Mouse (Mus musculus): ENCODE results near the gene Ddb2. TPM values are rescaled to one million over a fixed set of nuclear protein-coding genes. Genes with fewer than 3 reads are reported as not detected.

The Ddb2 gene
- polyA plus RNA-seq, 1 experiment: 1.2 TPM

DNA sequence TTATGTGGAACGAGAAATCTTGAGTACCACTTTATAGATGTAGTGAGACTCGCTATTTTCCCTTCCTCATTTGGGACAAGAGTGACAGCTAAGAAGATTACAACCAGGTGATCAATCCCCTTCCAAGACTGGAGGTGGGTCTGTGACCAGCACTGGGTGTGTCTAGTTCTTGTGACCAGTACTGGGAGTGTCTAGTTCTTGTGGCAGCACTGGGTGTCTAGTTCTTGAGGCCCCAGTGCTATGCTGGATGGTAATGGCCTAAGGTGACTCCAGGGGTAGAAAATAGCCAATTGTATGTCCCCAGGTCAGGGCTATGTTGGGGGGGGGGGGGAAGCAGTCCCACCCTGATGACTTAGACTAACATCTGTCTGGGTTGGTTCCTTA lies 42.6 kb upstream of the Ddb2 start:
- H3ac ChIP-seq (ENCODE audit: control insufficient read depth, insufficient read length, low read depth): no peak overlapping the region
- no peak overlapping the region for H3K4me3 ChIP-seq (ENCODE audit: insufficient read depth, poor library complexity, severe bottlenecking)
- no peaks in the 10 kb centered on the region for H3K79me3 ChIP-seq (ENCODE audit: low read depth)
- no peaks in the 10 kb centered on the region for H3K79me2 ChIP-seq (ENCODE audit: control insufficient read depth, insufficient read depth)
- H3K27me3 ChIP-seq (ENCODE audit: control insufficient read depth, insufficient read depth, insufficient read length): no peaks in the 10 kb centered on the region
- no peak for TF ChIP-seq CEBPB (IDR thresholded peaks at IDR 0.05; ENCODE audit: low read depth)
- TF ChIP-seq USF1 (IDR thresholded peaks at IDR 0.05; ENCODE audit: low read depth): no peak
- no peak for TF ChIP-seq MYOG (IDR thresholded peaks at IDR 0.05; ENCODE audit: control insufficient read depth, extremely low read depth, insufficient read length)
- TF ChIP-seq CTCF (IDR thresholded peaks at IDR 0.05; ENCODE audit: control insufficient read depth, insufficient read depth, insufficient read length): no peak
- no peak for TF ChIP-seq MAX (IDR thresholded peaks at IDR 0.05)
- TF ChIP-seq MYOD1 (IDR thresholded peaks at IDR 0.05; ENCODE audit: control insufficient read depth, insufficient read length, low read depth): no peak
- TF ChIP-seq FOSL1 (IDR thresholded peaks at IDR 0.05; ENCODE audit: insufficient read depth, low read length, poor library complexity, severe bottlenecking): no peak
- peaks cover 28% of the 10 kb centered on the region for H3K36me3 ChIP-seq (ENCODE audit: control insufficient read depth, insufficient read depth)

DNA sequence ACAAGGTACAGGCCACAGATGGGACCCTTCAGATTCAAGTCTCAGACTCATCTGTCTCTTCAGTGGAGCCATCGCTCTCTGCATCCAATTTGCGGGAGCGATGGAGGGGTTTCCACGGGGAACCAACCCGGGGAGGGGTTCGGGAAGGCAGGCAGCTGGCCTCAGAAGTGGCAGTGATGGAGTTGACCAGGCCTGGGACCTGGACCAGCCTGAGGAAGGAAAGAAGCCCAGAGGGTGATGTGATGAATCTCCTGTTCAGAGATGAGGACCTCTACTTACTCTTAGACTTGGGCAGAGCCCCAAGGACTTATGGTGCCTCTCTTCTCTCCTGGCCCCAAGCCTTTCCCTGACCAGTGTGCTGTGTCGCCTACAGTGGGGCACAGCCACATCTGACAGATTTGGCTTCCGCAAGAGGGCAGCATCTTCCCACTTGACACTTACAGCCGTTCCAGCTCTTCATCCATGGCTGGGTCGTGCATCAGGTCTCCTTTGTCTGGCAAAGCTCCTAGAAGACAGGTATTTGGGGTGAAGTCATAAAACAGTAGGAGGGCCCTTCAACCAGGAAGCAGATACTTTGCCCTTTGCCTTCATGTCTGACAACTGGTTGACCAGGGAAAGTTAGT lies 42.1 kb upstream of the Ddb2 start:
- H3K36me3 ChIP-seq (ENCODE audit: control insufficient read depth, insufficient read depth): peaks cover 33% of the 10 kb centered on the region
- TF ChIP-seq MYOD1 (IDR thresholded peaks at IDR 0.05; ENCODE audit: control insufficient read depth, insufficient read length, low read depth) (no peak), MYOG (IDR thresholded peaks at IDR 0.05; ENCODE audit: control insufficient read depth, extremely low read depth, insufficient read length) (no peak), CTCF (IDR thresholded peaks at IDR 0.05; ENCODE audit: control insufficient read depth, insufficient read depth, insufficient read length) (peak; percentile 78), MAX (IDR thresholded peaks at IDR 0.05) (no peak)
- no peaks in the 10 kb centered on the region for H3K79me3 ChIP-seq (ENCODE audit: low read depth)
- H3K4me3 ChIP-seq (ENCODE audit: insufficient read depth, poor library complexity, severe bottlenecking): no peak overlapping the region
- no peaks in the 10 kb centered on the region for H3K79me2 ChIP-seq (ENCODE audit: control insufficient read depth, insufficient read depth)
- no peaks in the 10 kb centered on the region for H3K27me3 ChIP-seq (ENCODE audit: control insufficient read depth, insufficient read depth, insufficient read length)
- H3ac ChIP-seq (ENCODE audit: control insufficient read depth, insufficient read length, low read depth): no peak overlapping the region

DNA sequence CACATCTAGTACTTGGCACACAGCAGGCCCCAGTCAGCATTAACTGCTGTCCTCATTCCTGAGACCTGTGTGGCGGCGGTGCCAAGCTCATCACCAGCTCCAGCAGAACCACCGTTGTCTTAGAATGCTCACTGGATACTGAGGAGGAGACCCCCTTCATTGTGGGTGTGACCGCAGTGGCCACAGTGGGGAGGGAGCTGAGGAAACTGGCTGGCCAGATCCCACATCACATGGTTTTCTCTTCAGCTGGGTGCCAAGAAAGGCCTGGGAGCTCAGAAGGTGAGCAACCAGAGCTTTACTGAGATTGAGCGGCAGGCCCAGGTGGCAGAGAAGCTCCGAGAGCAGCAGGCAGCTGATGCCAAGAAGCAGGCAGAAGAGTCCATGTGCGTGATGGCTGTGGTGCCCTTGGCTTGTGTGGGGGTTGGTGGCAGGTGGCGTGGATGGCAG lies 32.9 kb upstream of the Ddb2 start:
- peaks cover 80% of the 10 kb centered on the region for H3K36me3 ChIP-seq (ENCODE audit: control insufficient read depth, insufficient read depth)
- no peak overlapping the region for H3ac ChIP-seq (ENCODE audit: control insufficient read depth, insufficient read length, low read depth)
- peaks cover 17% of the 10 kb centered on the region for H3K79me3 ChIP-seq (ENCODE audit: low read depth)
- no peaks in the 10 kb centered on the region for H3K27me3 ChIP-seq (ENCODE audit: control insufficient read depth, insufficient read depth, insufficient read length)
- peaks cover 57% of the 10 kb centered on the region for H3K79me2 ChIP-seq (ENCODE audit: control insufficient read depth, insufficient read depth)
- TF ChIP-seq USF1 (IDR thresholded peaks at IDR 0.05; ENCODE audit: low read depth): no peak
- no peak for TF ChIP-seq CEBPB (IDR thresholded peaks at IDR 0.05; ENCODE audit: low read depth)
- TF ChIP-seq MYOD1 (IDR thresholded peaks at IDR 0.05; ENCODE audit: control insufficient read depth, insufficient read length, low read depth): no peak
- no peak for TF ChIP-seq MAX (IDR thresholded peaks at IDR 0.05)
- TF ChIP-seq CTCF (IDR thresholded peaks at IDR 0.05; ENCODE audit: control insufficient read depth, insufficient read depth, insufficient read length): no peak
- TF ChIP-seq MYOG (IDR thresholded peaks at IDR 0.05; ENCODE audit: control insufficient read depth, extremely low read depth, insufficient read length): no peak
- no peak for TF ChIP-seq FOSL1 (IDR thresholded peaks at IDR 0.05; ENCODE audit: insufficient read depth, low read length, poor library complexity, severe bottlenecking)
- H3K4me3 ChIP-seq (ENCODE audit: insufficient read depth, poor library complexity, severe bottlenecking): no peak overlapping the region

DNA sequence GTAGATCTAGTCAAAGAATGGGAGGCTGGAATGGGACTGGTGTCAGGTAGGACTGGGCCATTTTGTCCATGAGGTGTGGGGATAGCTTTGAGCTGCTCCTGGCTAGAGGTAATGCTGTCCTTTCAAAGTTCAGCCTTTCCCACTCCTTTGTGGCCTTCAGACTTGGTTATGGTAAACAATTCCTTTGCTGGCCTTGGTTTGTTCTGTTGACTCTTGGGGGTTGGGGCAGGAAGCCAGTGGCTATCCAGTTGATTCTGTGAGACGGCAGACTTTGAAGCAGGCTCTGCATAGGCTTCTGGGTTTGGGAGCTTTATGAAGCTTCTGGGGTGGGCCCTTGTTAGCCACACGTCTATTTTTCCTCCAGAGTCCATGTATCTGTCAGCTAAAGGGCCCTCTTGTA lies 31.9 kb upstream of the Ddb2 start:
- no peaks in the 10 kb centered on the region for H3K27me3 ChIP-seq (ENCODE audit: control insufficient read depth, insufficient read depth, insufficient read length)
- peaks cover 17% of the 10 kb centered on the region for H3K79me3 ChIP-seq (ENCODE audit: low read depth)
- H3K79me2 ChIP-seq (ENCODE audit: control insufficient read depth, insufficient read depth): peaks cover 57% of the 10 kb centered on the region
- no peak overlapping the region for H3ac ChIP-seq (ENCODE audit: control insufficient read depth, insufficient read length, low read depth)
- TF ChIP-seq CTCF (IDR thresholded peaks at IDR 0.05; ENCODE audit: control insufficient read depth, insufficient read depth, insufficient read length) (no peak), MYOD1 (IDR thresholded peaks at IDR 0.05; ENCODE audit: control insufficient read depth, insufficient read length, low read depth) (no peak), MAX (IDR thresholded peaks at IDR 0.05) (no peak), FOSL1 (IDR thresholded peaks at IDR 0.05; ENCODE audit: insufficient read depth, low read length, poor library complexity, severe bottlenecking) (no peak), CEBPB (IDR thresholded peaks at IDR 0.05; ENCODE audit: low read depth) (no peak), MYOG (IDR thresholded peaks at IDR 0.05; ENCODE audit: control insufficient read depth, extremely low read depth, insufficient read length) (no peak), USF1 (IDR thresholded peaks at IDR 0.05; ENCODE audit: low read depth) (no peak)
- peaks cover 70% of the 10 kb centered on the region for H3K36me3 ChIP-seq (ENCODE audit: control insufficient read depth, insufficient read depth)
- no peak overlapping the region for H3K4me3 ChIP-seq (ENCODE audit: insufficient read depth, poor library complexity, severe bottlenecking)

DNA sequence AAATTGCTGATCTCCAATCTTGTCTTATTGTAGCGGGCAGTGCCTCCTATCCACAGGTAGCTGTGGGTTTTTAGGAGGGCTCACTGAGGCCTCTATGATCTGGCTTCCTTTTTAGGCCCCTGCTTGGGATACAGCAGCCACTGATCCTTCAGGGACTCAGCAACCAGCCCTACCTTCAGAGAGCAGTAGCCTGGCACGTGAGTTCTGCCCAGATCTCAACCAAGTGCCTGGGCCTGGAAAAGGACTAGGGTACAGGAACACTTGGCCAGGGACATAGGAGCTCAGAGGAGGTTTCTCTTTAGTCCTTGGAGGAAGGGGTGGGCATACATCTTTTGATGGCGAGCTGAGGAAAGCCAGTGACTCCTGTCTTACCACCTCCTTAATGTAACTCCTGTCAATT lies 31.3 kb upstream of the Ddb2 start:
- Histone ChIP-seq H3K36me3 (ENCODE audit: control insufficient read depth, insufficient read depth) (peaks cover 65% of the 10 kb centered on the region), H3ac (ENCODE audit: control insufficient read depth, insufficient read length, low read depth) (no peak overlapping the region), H3K27me3 (ENCODE audit: control insufficient read depth, insufficient read depth, insufficient read length) (no peaks in the 10 kb centered on the region), H3K79me3 (ENCODE audit: low read depth) (peaks cover 17% of the 10 kb centered on the region), H3K4me3 (ENCODE audit: insufficient read depth, poor library complexity, severe bottlenecking) (no peak overlapping the region), H3K79me2 (ENCODE audit: control insufficient read depth, insufficient read depth) (peaks cover 57% of the 10 kb centered on the region)
- TF ChIP-seq CEBPB (IDR thresholded peaks at IDR 0.05; ENCODE audit: low read depth) (no peak), MAX (IDR thresholded peaks at IDR 0.05) (no peak), CTCF (IDR thresholded peaks at IDR 0.05; ENCODE audit: control insufficient read depth, insufficient read depth, insufficient read length) (no peak), FOSL1 (IDR thresholded peaks at IDR 0.05; ENCODE audit: insufficient read depth, low read length, poor library complexity, severe bottlenecking) (no peak), MYOG (IDR thresholded peaks at IDR 0.05; ENCODE audit: control insufficient read depth, extremely low read depth, insufficient read length) (no peak), MYOD1 (IDR thresholded peaks at IDR 0.05; ENCODE audit: control insufficient read depth, insufficient read length, low read depth) (no peak), USF1 (IDR thresholded peaks at IDR 0.05; ENCODE audit: low read depth) (no peak)

All from C2C12 (cell line).